Mouse (Mus musculus): ENCODE data around the gene Zfp74. TPM values are rescaled to one million over a fixed set of nuclear protein-coding genes. Genes with fewer than 3 reads are reported as not detected.

Gene Zfp74
- total RNA-seq, 2 experiments from 2014 or later, result 7.3 to 11.4 TPM

DNA sequence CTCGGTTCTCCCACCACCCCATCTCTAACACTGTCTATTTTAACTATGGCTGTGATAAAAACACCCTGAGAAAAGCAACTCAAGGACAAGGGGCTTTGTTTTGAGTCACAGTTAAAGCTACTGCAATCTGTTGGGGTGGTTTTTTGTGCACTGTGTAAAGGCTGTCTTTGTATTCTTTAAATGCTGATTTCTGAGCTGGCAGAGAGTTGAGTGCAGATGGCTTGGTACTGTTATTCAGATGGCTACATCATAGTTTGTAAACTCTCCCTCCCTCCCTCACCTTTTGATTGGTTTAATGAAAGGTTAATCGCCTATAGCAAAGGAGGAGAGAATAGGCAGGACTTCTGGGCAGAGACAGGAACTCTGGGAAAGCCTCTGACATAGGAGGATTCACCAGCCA, 9.7 kb downstream of the Zfp74 start:
- DNase-seq, result no peak

DNA sequence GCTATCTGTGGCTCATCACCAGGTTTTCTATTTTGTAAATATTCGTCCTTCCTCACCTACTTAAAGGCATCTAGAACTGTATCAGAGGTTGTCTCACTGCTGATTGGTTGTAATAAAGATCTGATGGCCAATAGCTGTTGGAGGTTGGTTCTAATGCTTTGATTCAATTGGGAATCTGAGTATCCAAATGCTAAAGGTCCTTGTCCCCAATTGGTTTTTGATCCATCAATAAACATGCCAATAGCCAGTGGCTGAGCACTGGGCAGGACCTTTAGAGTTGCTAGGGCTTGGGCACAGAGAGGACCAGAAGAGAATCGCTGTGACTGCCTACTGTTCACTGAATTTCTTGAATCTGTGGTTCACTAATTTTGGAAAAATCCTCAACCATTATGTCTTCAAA, 10.2 kb downstream of the Zfp74 start:
- DNase-seq, result no peak

DNA sequence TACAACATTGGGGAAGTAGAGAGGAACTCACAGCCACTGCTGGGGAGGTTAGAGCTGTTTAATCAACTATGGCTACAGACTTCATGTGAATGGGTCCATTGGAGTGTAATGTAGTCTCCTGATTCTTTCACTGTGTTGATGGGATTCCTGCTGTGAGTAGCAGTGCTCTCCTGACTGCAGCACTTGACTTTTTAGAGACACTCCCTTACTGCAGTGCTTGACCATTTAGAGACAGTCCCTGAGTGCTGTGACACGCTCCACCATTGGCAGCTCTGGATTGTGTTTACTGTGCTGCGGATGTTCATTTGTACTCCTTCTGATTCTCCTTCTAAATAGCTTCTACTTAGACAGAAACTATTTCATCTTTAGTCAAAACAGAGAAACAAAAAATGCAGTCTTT, 11.1 kb downstream of the Zfp74 start:
- DNase-seq, result no peak

DNA sequence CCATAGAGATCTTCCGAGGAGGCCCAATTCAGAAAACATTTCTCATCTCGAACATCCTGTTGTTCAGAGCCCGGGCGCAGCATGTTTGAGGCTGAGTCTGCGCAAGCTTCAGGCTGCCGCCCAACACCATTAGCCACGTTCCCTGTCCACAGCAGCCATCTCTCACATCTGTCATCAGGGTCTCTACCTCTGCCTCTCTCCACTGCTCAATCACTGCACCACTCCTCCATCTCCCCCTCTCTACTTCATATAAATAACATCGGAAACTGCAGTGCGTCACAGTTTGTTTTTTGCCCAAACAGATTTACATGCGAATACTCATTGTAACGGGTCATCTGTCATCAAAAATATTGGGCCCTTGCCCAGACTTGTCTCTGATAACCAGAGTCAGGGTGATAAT, 12.9 kb downstream of the Zfp74 start:
- DNase-seq, result no peak

DNA sequence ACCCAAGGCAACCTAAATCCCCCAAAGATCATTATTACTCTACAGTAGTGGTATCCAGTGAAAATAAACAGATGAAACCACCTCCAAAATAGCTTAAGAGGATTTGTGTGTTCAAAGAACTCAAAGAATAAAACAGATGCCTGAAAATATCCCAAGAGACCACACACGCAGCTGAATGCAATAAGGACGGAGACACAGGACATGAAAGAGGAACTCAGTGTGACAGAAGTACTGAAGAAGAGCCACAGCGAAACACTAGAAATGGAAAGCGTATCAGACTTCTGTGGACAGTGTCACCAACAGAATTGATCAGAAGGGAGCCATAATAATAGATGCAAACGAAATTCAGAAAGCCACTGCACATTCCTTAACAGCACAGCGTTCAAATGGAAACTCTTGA, 15.0 kb downstream of the Zfp74 start:
- no peak for DNase-seq

DNA sequence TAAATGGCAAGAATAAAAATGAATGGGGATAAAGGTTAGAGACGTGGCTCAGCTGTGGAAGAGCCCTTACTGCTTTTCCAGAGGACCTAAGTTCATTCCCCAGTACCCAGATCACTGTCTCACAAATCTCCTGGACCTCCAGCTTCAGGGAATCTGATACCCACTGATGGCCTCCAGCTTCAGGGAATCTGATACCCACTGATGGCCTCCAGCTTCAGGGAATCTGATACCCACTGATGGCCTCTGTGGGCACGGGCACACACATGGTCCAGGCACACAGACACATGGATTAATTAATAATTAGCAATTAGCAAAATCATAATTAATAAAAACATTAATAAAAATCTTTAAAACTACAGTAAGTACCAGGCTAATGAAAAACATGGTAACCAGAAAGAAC, 31.1 kb downstream of the Zfp74 start:
- no peak for DNase-seq

DNA sequence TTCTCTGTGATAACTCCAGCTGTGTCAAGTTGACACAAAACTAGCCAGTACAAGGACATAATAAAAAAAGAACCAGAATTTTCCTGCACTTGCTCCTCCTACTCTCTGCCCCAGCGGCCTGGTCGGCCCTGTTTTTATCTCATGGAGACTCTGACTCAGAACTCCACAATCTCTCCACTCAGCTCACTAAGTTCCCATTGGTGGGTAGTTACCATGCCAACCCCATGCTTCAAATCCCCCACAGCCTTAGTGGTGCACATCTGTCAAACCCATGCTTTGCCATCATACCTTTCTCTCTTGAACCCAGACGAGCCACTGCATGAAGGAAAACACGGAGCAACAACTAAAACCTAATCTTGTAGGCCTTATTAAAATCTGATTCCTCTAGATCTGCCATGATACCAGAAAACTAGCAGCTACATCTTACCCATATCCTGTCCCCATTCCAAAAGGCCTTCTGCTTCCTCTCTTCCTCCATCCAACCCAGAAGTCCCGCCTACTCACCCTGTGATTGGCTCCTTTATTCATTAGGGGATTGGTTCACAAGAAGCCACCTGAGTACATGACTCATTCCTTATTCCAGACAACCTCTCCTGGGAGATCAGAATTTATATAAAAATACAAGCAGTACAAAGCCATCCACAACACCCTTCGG, 32.3 kb downstream of the Zfp74 start:
- no peak for DNase-seq

DNA sequence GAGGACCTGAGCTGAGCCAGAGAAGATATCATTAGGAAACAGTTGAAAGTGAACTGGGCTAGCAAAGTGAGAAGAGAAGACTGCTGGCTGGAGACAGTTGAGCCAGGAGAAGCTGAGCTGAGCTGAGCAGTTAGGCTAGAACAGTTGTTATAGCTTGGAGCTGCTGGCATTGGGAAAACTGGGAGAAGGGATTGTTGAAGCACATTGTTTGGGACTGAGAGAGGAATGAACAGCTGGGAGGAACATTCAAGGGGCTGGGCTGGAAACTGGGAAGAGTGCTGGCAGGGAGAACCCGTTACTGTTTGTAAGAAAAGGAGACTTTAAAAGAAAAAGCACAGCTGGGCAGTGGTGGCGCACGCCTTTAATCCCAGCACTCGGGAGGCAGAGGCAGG, 35.8 kb downstream of the Zfp74 start:
- no peak for DNase-seq

DNA sequence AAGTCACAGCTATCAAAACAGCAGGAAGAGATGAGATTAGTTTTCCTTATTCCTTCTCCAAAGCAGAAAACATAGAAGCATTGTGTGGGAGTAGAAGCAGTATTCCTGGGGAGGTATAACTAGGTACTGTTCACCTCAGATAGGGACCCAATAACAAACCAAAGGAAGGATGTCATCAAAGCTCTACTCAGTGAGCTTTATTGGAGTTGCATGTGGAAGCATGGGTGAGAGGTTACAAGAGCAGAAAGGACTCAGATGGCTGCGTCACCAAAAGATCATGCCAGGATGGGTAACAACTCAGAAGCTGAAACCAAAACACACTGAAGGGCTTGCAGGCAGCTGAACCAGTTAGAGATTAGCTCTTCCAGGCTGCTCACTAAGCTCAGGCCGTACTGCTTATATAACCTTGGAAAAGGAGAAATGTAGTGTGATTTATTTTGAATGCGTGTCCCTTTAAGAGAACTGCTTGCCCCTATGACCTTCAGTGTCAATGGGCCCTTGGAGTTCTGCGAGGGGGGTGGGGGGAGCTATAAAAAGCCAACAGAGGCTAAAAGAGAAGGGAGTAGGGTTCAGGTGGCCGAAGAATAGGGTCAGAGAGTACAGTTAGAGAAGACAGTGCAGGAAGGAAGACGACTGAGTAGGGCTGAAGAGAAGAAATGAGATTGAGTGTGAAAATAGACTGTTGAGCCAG, 36.4 kb downstream of the Zfp74 start:
- peak; percentile 8 for DNase-seq

DNA sequence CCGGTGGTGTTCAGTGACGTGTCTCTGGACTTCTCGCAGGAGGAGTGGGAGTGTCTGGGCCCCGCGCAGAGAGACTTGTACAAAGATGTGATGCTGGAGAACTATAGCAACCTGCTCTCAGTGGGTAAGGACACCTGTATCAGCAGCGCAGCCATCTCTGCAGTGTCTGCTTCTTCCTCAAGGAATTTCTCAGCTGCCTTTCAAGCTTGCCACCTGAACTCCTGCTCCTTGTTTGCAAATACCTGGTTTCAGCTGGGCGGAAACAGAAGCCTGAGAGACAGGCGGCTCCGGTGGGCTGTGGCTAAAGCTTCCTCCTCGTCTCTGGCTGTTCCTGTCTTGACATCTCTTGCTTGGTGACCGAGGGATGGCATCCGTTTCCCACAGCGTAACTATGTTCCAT, 41.7 kb downstream of the Zfp74 start:
- DNase-seq, result no peak

DNA sequence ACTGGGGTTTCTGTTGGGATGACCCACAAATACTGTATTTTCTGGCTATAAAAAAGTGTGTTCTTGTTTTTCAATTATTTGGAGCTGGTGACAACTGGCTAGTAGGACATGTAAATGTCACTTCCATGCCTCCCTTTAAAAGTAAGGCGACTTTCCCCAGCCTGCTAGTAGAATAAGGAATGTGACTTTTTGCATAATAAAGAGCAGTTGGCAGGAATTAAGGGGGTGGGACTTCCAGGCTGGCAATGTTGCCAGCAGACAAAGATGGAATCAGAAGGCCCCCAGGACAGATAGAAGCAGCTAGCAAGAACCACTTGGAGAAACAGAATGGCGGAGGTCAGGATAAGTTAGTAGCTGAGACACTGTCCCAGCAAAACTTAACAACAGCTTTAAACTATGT, 43.6 kb downstream of the Zfp74 start:
- no peak for DNase-seq

DNA sequence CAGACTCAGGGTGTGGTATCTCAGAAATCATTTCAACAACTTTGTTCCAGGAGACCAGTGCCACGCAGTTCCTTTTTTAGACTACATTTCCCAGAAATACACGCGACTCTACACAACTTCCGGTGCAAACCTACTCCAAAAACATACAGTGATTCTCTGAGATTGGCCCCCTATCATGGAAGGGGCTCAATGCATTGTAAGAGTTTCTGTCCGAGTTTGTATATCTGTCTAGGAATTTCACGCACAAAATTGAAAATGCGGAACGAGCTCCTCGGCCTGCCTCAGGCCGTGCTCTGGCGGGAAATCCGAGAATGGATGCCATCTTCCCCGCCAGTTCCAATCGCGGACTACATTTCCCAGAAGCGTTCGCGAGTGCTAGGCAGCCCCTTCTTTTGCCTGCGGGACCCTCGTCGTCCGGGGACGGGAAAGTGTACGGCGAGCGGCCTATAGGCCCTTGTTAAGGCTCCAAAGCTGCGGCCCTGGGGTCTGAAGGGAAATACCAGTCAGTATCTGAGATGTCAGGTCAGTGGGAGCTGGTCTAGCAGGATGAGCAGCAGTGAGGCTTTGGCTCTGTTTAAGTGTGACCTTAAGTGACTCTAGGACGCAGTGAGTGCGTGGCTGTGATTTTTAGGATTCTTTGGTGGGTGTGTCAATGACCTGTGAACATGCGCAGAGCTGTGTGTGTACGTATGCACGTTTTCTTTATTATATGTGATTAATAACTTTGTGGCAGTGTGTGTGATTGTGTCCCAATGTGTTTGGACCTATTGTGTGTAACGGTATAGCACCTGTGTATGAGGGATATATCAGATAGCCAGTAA, 45.5 kb downstream of the Zfp74 start, which contains the start of gene Zfp383:
Zfp383 (plus strand) TSS at position 94 of the 821 bp plus-strand sequence.
- DNase-seq, result peak; percentile 86

DNA sequence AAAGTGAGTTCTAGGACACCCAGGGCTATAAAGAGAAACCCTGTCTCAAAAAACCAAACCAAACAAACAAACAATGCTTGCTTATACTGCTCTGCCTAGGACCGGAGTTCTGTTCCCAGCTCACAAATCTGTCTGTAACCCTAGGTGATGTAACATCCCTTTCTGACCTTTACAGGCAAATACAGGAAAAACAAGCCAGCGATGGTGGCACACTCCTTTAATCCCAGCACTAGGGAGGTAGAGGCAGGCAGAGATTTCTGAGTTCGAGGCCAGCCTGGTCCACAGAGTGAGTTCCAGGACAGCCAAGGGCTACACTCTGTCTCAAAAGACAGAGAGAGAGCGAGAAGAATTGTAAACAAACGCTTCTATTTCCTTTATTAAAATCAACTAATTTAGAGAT, 46.7 kb downstream of the Zfp74 start:
- no peak for DNase-seq

DNA sequence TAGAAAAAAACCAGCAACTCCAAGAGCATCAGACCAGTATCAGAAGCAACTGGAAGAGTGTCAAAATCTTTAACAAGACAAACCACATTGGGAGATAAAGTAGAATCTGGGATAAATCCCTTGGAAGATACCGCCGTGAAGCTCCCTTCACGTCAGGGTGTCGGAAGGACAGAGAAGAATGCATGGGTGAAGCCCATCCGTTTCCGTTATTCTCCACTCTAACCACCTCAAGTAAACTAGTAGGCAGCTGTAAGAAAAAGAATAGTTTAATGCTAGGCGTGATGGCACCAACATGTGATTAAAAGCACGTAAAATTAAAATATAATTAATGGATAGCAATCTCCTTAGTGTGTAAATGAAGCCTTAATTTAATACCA, 47.2 kb downstream of the Zfp74 start:
- DNase-seq, result no peak

DNA sequence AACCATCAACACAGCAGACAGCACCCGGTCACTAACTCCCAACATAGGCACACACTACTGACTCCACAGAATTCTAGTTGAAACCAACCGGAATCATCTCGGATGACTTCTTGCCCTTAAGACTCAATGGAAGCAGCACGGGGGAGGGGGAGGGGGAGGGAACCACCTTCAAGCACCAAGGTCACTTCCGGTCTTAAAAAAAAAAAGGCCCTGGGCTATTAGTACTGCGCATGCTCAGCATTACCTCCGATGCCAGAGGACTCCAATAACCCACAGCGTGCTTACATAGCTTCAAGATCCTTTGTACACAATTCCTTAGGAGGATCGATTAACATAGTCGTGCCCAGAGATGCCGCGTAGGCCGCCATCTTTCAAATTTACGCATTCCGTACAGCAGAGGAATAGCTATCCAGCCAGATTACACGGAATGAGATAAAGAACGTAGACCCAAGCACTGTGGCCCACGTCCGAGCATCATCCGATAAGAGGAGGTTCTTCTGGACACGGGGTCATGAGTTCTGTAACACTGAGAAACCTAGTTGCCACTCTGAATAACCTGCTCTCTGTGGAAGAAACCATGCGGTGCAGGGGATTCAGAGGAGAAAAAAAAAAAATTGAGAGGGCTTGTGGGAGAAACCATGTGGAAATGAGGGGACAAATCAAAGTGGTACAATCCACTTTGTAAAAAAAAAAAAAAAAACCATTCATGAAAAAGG, 47.8 kb downstream of the Zfp74 start, which contains the start of gene Zfp27:
Zfp27 (minus strand) TSS at position 607 of the 716 bp plus-strand sequence.
- DNase-seq, result peak; percentile 70

DNA sequence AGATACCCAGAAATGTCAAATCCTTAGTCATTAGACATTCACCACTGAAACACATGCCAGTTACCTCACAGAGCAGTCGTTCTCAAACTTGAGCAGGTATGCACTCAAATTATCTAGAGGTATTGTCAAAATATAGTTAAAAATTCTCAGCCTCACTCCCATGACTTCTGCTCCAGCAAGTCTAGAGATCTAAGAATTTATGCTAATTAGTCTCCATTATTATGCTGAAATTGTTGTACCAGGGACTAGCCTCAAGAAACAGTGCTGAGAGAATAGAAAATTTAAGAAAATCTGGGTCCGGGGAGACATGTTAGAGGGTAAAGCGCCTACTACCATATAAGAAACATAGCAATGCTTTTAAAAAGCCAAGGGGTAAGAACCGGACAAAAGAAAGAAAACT, 49.8 kb downstream of the Zfp74 start:
- no peak for DNase-seq

DNA sequence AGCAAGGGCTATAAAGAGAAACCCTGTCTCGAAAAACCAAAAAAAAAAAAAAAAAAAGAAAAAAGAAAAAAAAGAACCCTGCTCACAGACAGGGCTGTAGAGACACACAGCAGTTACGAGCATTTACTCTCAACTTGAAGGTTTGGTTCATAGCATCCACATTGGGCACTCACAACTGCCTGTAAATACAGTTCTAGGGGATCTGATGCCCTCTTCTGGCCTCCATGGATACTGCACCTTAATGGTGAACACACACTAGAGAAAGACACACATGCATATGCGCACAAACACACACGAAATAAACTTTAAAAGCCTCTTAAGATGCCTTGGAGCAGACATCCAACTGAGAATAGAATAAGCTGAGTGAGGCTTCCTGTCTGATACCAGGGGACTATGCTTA, 55.5 kb downstream of the Zfp74 start:
- no peak for DNase-seq

DNA sequence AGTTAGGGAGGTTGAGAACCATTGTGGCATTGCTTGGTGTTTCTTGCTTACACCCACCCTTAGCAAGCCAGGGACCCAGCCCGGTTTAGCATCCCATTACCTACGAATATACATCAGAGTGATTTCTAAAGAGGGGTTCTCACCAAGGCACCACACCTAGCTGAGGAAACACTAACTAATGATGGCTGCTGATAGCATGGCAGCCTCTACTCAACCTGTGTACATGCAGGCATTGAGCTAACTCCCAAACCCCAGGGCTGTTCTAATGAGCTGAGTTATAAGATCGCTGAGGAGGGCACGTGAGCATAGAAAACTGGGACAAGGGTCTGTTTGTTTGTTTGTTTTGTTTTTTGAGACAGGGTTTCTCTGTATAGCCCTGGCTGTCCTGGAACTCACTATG, 61.1 kb downstream of the Zfp74 start:
- no peak for DNase-seq

DNA sequence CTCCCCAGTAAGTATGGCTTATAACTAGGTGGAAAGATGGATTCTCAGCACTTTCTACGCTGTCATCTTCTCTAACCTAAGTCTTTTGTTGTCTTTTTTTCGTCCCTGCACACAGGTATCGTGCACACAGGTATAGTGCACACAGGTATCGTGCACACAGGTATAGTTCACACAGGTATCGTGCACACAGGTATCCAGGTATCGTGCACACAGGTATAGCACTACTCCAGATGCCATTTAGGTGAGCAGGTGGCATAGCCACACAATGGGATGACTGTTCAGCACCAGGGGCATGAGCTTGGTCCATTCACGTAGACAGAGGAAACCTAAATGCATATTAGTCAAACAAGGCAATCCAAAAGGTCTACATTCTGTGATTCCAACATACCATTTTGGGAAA, 63.4 kb downstream of the Zfp74 start:
- no peak for DNase-seq

DNA sequence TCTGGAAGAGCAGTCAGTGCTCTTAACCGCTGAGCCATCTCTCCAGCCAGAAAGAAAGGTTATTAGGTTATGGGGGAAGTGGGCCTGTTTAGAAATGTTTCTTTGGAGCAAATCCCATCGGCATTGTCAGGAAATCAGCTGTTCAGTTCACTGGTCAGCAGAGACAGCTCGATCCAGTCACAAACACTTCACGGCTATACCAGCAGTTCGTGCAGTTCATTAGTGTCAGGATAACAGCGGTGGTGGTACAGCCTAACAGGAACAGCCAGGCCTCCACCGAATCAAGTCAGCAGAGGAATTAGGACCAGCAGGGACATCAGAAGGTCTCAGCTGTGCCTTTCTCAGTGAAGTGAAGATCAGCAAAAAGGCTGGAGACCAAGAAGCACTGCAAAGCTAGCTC, 73.0 kb downstream of the Zfp74 start:
- no peak for DNase-seq
